Mouse (Mus musculus) layer of hippocampus, postnatal 10 days (tissue): ENCODE data around the gene Ptafr. TPM values are rescaled to one million over a fixed set of nuclear protein-coding genes. Genes with fewer than 3 reads are reported as not detected.

Source experiments
- DNase-seq, 2 experiments: peaks; one replicate each; pipeline ENCODE4 v3.0.0; 2021; ENCODE audit warnings: low spot score in 2 of 2
- total RNA-seq, 2 experiments: library from RNA; stranded (reverse); gene quantifications; 2 replicates each; pipeline ENCODE4 v1.2.3; 2021

Gene Ptafr
- total RNA-seq, 2 experiments from 2014 or later, result 1.0 to 1.3 TPM

GRCm38 (mm10) chr4:132611320-132611719 is 47.5 kb downstream of the Ptafr start:
- no peak for DNase-seq

DNA sequence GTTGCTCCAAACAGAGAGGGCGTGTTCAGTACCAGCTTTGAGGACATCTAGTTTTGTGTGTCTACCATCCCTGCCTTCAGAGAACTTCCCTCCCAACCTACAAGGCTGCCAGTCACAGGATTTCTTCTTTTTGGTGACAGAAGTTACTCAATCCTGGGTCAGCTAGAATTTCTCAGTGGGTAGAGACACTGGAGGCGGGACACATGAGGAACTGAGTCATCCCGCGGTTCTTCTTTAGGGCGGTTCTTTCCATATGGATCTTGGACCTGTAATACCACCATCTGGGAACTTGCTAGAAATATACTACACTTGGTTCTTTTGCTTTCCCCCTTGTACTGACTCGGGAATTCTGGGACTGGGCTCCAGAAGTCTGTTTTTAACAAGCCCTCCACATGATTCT is 54.0 kb downstream of the Ptafr start:
- DNase-seq, result no peak

DNA sequence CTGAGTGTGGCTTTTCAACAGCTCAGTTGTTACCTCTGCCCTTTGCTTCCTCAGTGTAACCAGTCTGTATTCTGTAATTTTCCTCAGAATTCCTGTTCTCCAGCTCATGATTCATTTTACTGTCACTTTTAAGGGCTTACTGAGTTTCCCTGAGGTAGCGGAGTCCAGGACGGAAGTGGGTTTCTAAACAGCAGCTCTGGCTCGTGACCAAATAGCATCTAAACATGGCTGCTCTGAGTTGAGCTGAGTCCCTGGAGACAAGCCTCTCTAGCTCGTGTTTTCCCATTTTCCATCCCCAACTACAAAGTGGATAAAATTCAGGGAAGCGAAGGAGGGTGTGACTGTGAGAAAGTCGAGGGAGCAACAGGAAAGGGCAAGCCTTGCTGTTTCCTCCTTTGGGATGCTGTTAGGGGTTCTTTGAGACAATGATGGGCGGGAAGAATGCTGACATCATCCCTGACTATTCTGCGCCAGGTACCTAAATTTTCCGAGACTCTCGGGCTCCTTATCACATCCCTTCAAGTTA is 55.0 kb downstream of the Ptafr start:
- DNase-seq, result no peak

- no peak for DNase-seq
These were observed 56.3 kb downstream of the Ptafr start for GRCm38 (mm10) chr4:132620134-132620533.

- no peak for DNase-seq
These were observed 57.6 kb downstream of the Ptafr start for GRCm38 (mm10) chr4:132621287-132622068.

GRCm38 (mm10) chr4:132624034-132624657 is 60.3 kb downstream of the Ptafr start:
- DNase-seq, result no peak

GRCm38 (mm10) chr4:132628830-132629229 is 65.0 kb downstream of the Ptafr start:
- DNase-seq, result no peak

Other genes with a start within 250 kb of the Ptafr start
- 10 to 100 TPM; 25.7 to 29.2 TPM for gene Trnau1ap, start 234.5 kb upstream of the Ptafr start, total RNA-seq
- gene Rcc1, start 210.5 kb upstream of the Ptafr start, total RNA-seq, result 10 to 100 TPM; 17.7 to 20.1 TPM
- gene Phactr4, start 141.6 kb upstream of the Ptafr start, total RNA-seq, result 10 to 100 TPM in 1 of 2 experiments, 1 to 10 TPM in 1; 8.1 to 11.1 TPM
- gene Med18, start 100.1 kb upstream of the Ptafr start, total RNA-seq, result 10 to 100 TPM in 1 of 2 experiments, 1 to 10 TPM in 1; 9.8 to 10.8 TPM
- 10 to 100 TPM; 15.3 to 16.1 TPM for gene Sesn2, start 53.6 kb upstream of the Ptafr start, total RNA-seq
- 100 to 1,000 TPM; 649 to 727 TPM for gene Atpif1, start 30.4 kb upstream of the Ptafr start, total RNA-seq
- gene Dnajc8, start 28.5 kb upstream of the Ptafr start, total RNA-seq, result 10 to 100 TPM; 90.4 to 93.7 TPM
- 10 to 100 TPM; 16.3 to 23.3 TPM for gene Eya3, start 74.9 kb downstream of the Ptafr start, total RNA-seq
- 1 to 10 TPM; 2.2 to 2.8 TPM for gene Xkr8, start 168.5 kb downstream of the Ptafr start, total RNA-seq
- gene Smpdl3b, start 193.2 kb downstream of the Ptafr start, total RNA-seq, result 1 to 10 TPM in 1 of 2 experiments, under 1 TPM in 1; 0.87 to 1.2 TPM
- 10 to 100 TPM; 14.1 to 15.7 TPM for gene Rpa2, start 204.3 kb downstream of the Ptafr start, total RNA-seq
- gene Themis2, start 232.3 kb downstream of the Ptafr start, total RNA-seq, result under 1 TPM; 0.71 to 0.87 TPM